Mouse (Mus musculus) neutrophil, adult 5-6 weeks (primary cell): ENCODE measurements around the gene Cenpb. TPM values are rescaled to one million over a fixed set of nuclear protein-coding genes. Genes with fewer than 3 reads are reported as not detected.

Experiments
- ATAC-seq: fragments of 151-379, 151-347 bp; 2 replicates; pipeline ENCODE4 v1.8.0; 2017; ENCODE audit warnings: mild to moderate bottlenecking, moderate TSS enrichment; ENCODE audit not compliant: insufficient number of reproducible peaks, poor library complexity, low FRiP score, severe bottlenecking; ENCODE audit errors: extremely low read depth
- total RNA-seq: library from RNA; stranded (forward); fragments of 200-1000 nt; gene quantifications from 2 replicates; pipeline ENCODE4 v1.2.3, GENCODE M21; 2017

Gene Cenpb
- total RNA-seq, 1 experiment from 2014 or later = 18.0 TPM

GRCm38 (mm10) chr2:131172322-131172721, 7.5 kb downstream of the Cenpb start:
- no peak for ATAC-seq

- no peak for ATAC-seq
Measured at GRCm38 (mm10) chr2:131171401-131172104, 8.3 kb downstream of the Cenpb start.

DNA sequence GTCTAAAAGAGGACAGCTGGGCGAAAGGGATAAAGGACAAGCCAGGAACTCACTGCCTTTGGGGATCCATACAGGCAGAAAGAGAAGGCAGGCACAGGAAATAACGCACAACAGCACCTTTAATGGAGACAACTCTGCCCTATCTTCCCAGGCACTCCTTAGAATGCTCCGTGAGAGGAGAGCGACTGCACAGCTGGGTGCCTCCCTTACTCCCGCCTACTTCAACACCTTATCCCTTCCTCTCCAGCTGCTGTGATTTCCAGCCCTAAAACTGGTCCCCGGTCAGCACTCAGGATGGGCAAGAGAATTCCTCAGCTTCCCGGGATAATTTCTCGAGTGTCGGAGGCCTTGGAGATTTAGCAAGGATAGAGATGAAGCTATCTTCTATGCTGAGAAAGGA, 8.9 kb downstream of the Cenpb start:
- ATAC-seq = no peak

GRCm38 (mm10) chr2:131168914-131169313, 11.0 kb downstream of the Cenpb start:
- no peak for ATAC-seq

GRCm38 (mm10) chr2:131167984-131168383, 11.9 kb downstream of the Cenpb start:
- no peak for ATAC-seq

DNA sequence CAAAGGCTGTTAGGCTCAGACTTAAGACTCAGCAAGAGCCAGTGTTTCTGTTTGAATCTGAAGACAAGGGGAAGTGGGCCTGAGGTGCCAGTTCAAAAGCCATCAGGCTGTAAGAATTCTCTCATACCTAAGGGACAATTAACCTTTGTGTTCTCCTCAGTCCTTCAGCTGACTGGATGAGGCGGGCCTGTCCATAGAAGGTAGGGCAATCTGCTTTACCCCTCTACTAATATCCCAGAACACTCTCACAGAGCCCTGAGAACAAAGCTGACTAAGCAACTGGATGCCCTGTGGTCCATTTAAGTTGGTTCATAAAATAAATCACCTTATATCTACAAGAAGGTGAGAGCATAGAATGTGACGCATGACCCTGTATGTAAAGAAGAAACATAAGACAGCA, 13.7 kb downstream of the Cenpb start:
- ATAC-seq = no peak

- no peak for ATAC-seq
Measured at GRCm38 (mm10) chr2:131163924-131164323, 15.9 kb downstream of the Cenpb start.

- ATAC-seq = no peak
Measured at GRCm38 (mm10) chr2:131160671-131161111, 19.2 kb downstream of the Cenpb start.

DNA sequence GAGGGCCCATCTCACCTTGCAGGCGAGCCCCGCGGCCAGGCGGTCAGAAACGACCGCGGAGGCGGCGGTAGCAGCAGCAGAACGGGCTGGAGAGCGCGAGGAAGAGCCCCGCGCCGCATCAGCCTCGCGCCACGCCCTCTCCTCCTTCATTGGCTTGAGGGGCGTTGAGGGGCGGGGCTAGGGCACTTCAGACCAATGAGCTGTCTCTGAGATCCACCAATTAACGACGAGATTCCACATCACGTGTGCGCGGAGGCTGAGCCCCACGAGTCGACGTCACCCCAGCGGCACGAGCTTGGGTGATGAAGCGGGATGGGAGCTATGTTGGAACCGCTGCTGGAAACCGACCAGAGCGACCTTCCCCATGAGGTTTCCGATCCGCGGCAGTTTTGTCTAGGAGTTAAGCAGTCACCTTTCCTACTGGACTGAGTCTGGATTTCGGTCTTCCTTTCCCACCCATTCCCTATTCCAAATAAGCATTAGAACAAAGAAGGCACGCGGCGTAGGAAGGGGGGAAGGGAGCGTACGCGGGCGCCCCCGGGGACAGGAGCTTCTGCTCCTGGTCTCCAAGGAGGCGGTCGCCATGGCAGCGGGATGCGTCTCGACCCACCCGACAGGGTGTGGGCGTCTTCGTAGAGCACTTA, 19.8 kb downstream of the Cenpb start, which contains the start of gene 1700037H04Rik:
Gene 1700037H04Rik (minus strand): TSS at position 144 of the 644 bp plus-strand sequence.
- ATAC-seq = peak; percentile 98

DNA sequence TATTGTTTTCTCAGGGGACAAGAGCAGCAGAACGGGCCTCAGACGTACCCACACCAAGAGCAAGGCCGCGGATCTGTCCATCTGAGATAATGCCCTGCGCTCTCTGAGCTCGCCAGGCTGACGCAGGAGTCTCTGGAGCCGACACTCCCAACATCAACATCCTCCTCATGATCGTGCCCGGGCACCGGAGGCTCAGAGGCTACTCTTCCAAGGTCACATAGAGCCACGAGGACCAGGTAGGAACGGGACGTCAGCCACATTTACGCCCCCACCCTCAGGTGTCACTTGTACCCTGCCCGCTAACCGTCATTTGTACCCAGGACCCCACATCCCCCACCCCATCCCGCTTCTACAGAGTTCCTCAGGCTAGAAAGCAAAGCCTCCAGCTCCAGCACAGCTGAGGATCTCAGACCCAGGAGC, 20.4 kb downstream of the Cenpb start:
- ATAC-seq = no peak

GRCm38 (mm10) chr2:131156987-131157386, 22.9 kb downstream of the Cenpb start:
- ATAC-seq = no peak

GRCm38 (mm10) chr2:131154036-131154435, 25.8 kb downstream of the Cenpb start:
- no peak for ATAC-seq

DNA sequence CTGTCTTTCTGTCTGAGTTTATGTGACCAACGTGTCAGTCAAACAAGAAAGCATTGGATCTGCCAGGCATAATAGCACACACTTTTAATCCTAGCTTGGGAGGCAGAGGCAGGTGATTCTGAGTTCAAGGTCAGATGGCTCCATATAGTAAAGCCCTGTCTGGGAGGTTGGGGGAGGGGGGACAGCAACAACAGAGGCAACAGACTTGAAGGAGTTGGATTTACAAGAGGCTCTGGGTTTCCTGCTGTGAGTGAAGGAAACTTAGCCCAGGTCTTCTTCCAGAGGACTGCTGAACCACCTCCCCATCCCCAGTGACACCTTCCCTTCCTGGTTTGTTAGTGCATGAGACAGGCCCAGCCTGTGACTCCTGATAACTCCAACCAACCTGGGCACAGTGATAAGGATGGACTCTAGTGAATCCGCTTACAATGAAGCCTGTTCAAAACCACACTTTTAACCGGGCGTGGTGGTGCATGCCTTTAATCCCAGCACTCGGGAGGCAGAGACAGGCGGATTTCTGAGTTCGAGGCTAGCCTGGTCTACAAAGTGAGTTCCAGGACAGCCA, 27.6 kb downstream of the Cenpb start:
- ATAC-seq = no peak

DNA sequence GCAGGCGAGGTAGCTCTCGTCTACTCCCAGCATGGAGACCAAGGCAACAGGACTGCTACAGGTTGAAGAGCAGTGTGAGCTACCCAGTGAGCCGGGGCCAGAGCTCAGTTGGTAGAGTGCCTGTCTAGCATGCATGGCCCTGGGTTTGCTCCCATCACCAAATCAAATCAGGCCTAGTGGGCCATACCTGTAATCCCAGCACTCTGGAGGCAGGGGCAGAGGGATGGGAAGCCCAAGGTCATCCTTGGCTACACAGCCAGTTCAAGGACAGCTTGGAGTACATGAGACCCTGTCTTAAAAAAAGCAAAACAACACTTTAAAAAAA, 30.7 kb downstream of the Cenpb start:
- no peak for ATAC-seq

- no peak for ATAC-seq
Measured at GRCm38 (mm10) chr2:131148353-131149253, 31.3 kb downstream of the Cenpb start.

DNA sequence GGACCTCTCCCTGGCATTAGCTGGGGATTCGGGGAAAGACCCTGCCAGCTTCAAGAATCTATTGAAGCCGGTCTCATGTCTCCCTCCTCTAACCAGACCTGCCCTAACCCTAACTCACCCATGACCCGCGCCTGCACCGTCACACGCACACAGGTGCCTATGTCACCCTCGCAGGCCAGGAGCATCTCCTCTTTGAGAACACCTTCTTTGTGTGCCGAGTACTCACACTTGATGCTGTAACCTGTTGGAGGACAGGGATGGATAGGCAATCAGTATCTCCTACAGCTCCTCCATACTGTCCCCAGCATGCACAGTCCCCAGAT, 32.9 kb downstream of the Cenpb start:
- ATAC-seq = no peak

DNA sequence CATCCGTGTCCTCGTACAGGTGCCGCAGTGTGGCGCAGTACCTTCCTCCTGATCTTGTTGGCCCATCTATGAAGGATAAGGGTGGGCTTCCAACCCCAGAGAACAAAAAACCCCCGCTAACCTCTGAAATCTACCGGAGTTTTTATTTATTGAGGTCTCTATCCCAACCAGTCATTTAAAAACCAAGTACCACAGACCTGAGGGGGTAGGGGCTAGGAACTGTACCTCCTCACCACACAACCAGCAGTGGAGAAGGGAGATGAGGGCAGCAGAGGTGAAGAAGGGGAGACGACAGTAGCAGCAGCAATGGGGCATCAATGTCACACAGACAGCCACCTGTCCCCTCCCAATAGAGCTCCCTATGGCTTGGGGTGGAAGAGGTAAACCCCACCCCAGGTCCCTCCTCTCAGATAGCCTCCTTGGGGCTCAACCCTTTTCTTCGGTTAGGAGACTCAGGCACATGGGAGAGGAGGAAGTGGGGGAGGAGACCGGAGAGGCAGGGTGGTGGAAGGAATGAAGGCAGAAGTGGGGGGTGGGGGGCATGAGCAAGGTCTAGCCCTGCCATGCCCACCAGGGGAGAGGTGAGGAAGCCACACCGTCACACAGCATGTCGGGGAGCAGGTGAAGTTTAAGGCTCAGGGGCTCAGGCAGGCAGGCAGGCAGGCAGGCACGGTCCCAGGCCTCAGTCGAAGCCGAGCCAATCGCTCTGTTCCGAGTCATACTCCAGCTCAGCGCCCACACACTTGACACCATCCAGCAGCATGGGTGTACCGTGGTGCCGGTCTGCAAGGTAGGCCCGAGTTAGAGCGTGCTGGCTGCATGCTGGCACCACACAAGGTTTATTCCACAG, 33.4 kb downstream of the Cenpb start:
- no peak for ATAC-seq

- ATAC-seq = no peak
Measured at GRCm38 (mm10) chr2:131145536-131145935, 34.3 kb downstream of the Cenpb start.

DNA sequence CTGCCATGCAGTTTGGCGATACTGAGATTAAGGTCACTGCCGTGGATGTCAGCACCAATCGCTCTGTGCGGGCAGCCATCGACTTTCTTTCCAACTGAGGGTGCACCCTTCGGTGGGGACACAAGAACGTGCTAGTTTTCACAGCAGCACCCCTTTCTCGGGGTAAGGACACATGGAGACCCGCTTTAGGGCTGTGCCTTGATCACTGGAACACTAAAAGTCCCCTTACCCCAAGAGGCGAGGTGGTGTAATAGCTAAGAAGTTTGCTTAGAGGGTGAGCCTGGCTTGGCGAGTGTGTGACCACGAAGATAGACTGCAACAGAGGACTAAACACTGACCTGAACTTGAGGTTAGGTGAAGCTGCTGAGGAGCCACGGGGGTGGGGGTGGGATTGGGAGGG, 34.7 kb downstream of the Cenpb start:
- no peak for ATAC-seq
